Mouse (Mus musculus) thymus, adult 2 months (tissue): ENCODE data around the gene Gpx7. TPM values are rescaled to one million over a fixed set of nuclear protein-coding genes. Genes with fewer than 3 reads are reported as not detected.

ENCODE experiments used
- DNase-seq: peaks from one replicate; pipeline ENCODE4 v3.0.0; 2021
- H3K27ac ChIP-seq: fragments of 200-500 bp; 2 replicates; pipeline ENCODE4 v1.5.1; 2012; ENCODE audit warnings: low read length, control low read depth; ENCODE audit not compliant: control insufficient read depth, insufficient read depth
- H3K27me3 ChIP-seq: fragments of 200-500 bp; 2 replicates; pipeline ENCODE4 v1.6.1; 2012; ENCODE audit warnings: mild to moderate bottlenecking, low read length, moderate library complexity, mixed read lengths; ENCODE audit not compliant: control insufficient read depth, insufficient read depth
- H3K36me3 ChIP-seq: fragments of 200-500 bp; 2 replicates; pipeline ENCODE4 v1.6.1; 2012; ENCODE audit warnings: mild to moderate bottlenecking, low read length, moderate library complexity; ENCODE audit not compliant: control insufficient read depth, insufficient read depth
- H3K4me1 ChIP-seq: fragments of 200-500 bp; replicated peaks from 2 replicates; pipeline ENCODE4 v1.6.1; 2012; ENCODE audit warnings: low read length; ENCODE audit not compliant: control insufficient read depth, insufficient read depth
- H3K4me3 ChIP-seq: fragments of 200-500 bp; 2 replicates; pipeline ENCODE4 v1.5.1; 2012; ENCODE audit warnings: mild to moderate bottlenecking, low read length, control low read depth, moderate library complexity; ENCODE audit not compliant: control insufficient read depth, insufficient read depth
- CTCF ChIP-seq: fragments of 200-500 bp; IDR thresholded peaks from 2 replicates; pipeline ENCODE4 v1.5.1; 2012; ENCODE audit warnings: mild to moderate bottlenecking, control low read depth, low read length, moderate library complexity, borderline replicate concordance; ENCODE audit not compliant: control insufficient read depth, poor library complexity, insufficient read depth; ENCODE audit errors: extremely low read depth
- POLR2A ChIP-seq: fragments of 200-500 bp; IDR thresholded peaks from 2 replicates; pipeline ENCODE4 v1.6.1; 2012; ENCODE audit warnings: mild to moderate bottlenecking, low read length, control low read depth, moderate library complexity; ENCODE audit not compliant: control insufficient read depth, poor library complexity, insufficient read depth; ENCODE audit errors: extremely low read depth
- WGBS: fragments of 180-500 bp; shearing (Covaris S2); methylation state at CpG from one replicate; pipeline ENCODE4 v1.1.7; 2018; 5-methylcytosine and 5-hydroxymethylcytosine counted together
- polyA plus RNA-seq: library from polyadenylated mRNA; depleted of rRNA; stranded (reverse); fragments of >200 nt; gene quantifications from 2 replicates; pipeline ENCODE4 v1.2.3, GENCODE M21; 2012; rRNA removed

The Gpx7 gene
- 3.7 and 4.7 TPM in 2 replicates for polyA plus RNA-seq

GRCm38 (mm10) chr4:108406861-108407401, at the start of gene Gpx7:
TSS of gene Gpx7 (minus strand) at chr4:108406961.
- no peak for DNase-seq
- H3K4me3 ChIP-seq = peak within 1 kb of the TSS; percentile 38
- no peaks in the 10 kb centered on the region for H3K27me3 ChIP-seq
- TF ChIP-seq CTCF (no peak), POLR2A (no peak)
- peaks cover 4% of the 10 kb centered on the region; the same call in 1 of the 2 replicates for H3K4me1 ChIP-seq
- no peak within 1 kb of the TSS for H3K27ac ChIP-seq
- no peaks in the 10 kb centered on the region for H3K36me3 ChIP-seq
- 58% methylated on average over 15 of the region's 15 CpGs for WGBS

GRCm38 (mm10) chr4:108456028-108456427, 49.3 kb upstream of the Gpx7 start:
- DNase-seq = no peak
- peaks cover 2% of the 10 kb centered on the region; the same call in 1 of the 2 replicates for H3K4me1 ChIP-seq
- H3K36me3 ChIP-seq = no peaks in the 10 kb centered on the region
- H3K27me3 ChIP-seq = no peaks in the 10 kb centered on the region
- H3K27ac ChIP-seq = no peak overlapping the region
- no peak for TF ChIP-seq CTCF
- TF ChIP-seq POLR2A = no peak
- 22% methylated on average over 2 of the region's 2 CpGs for WGBS
- no peak overlapping the region for H3K4me3 ChIP-seq

- 90% methylated on average over 7 of the region's 7 CpGs for WGBS
- Histone ChIP-seq H3K36me3 (no peaks in the 10 kb centered on the region), H3K4me1 (no peaks in the 10 kb centered on the region), H3K27ac (no peak overlapping the region), H3K4me3 (no peak overlapping the region), H3K27me3 (no peaks in the 10 kb centered on the region)
- no peak for DNase-seq
- TF ChIP-seq POLR2A (no peak), CTCF (no peak)
Measured at GRCm38 (mm10) chr4:108448091-108448490, 41.3 kb upstream of the Gpx7 start.

GRCm38 (mm10) chr4:108438082-108438840, 31.5 kb upstream of the Gpx7 start:
- no peaks in the 10 kb centered on the region for H3K27me3 ChIP-seq
- TF ChIP-seq CTCF = no peak
- TF ChIP-seq POLR2A = no peak
- no peak overlapping the region for H3K27ac ChIP-seq
- 87% methylated on average over 6 of the region's 6 CpGs for WGBS
- H3K36me3 ChIP-seq = no peaks in the 10 kb centered on the region
- DNase-seq = no peak
- H3K4me1 ChIP-seq = 0 out of 2 replicates have a peak, but pooled peaks cover 3% of the 10 kb centered on the region
- no peak overlapping the region for H3K4me3 ChIP-seq

GRCm38 (mm10) chr4:108436225-108436624, 29.5 kb upstream of the Gpx7 start:
- DNase-seq = no peak
- Histone ChIP-seq H3K4me1 (0 out of 2 replicates have a peak, but pooled peaks cover 3% of the 10 kb centered on the region), H3K27ac (no peak overlapping the region), H3K27me3 (no peaks in the 10 kb centered on the region), H3K36me3 (no peaks in the 10 kb centered on the region), H3K4me3 (no peak overlapping the region)
- TF ChIP-seq POLR2A = no peak
- no peak for TF ChIP-seq CTCF
- 92% methylated on average over 1 of the region's 1 CpGs for WGBS

GRCm38 (mm10) chr4:108435646-108436045, 28.9 kb upstream of the Gpx7 start:
- WGBS = 93% methylated on average over 3 of the region's 3 CpGs
- no peak for DNase-seq
- no peaks in the 10 kb centered on the region for H3K27me3 ChIP-seq
- no peak overlapping the region for H3K27ac ChIP-seq
- H3K4me3 ChIP-seq = no peak overlapping the region
- TF ChIP-seq POLR2A (no peak), CTCF (no peak)
- H3K36me3 ChIP-seq = no peaks in the 10 kb centered on the region
- H3K4me1 ChIP-seq = 0 out of 2 replicates have a peak, but pooled peaks cover 3% of the 10 kb centered on the region
